Mouse (Mus musculus): ENCODE data around the gene Ntf3.

DNA sequence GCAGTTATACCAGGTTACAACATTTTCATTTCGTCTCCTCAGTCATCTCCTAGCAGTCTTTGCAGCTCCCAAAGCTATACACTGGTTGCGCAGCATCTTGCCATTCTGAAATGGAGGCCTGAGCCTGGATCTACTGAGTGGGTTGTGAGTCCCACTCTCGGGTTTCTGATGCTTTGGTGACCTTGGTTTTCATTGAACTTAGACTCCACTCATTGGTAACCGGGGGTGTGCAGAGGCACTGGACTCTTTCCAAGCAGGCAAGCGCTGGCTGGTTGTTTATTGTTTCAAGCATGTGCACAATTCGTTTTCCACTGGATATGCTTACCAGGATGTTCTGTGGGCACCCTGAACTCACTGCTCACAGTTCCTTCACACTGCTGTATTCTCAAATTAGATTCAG is 71.7 kb downstream of the Ntf3 start:
- TF ChIP-seq POLR2A (IDR thresholded peaks at IDR 0.05; ENCODE audit: borderline replicate concordance, extremely low read depth, insufficient read depth, insufficient read length, poor library complexity, severe bottlenecking) (no peak), CTCF (IDR thresholded peaks at IDR 0.05; ENCODE audit: borderline replicate concordance, extremely low read depth, insufficient read depth, insufficient read length) (no peak)

Measured in brain, embryonic 14.5 days (tissue).